Mouse (Mus musculus): ENCODE results near the gene Zfp672.

- no peak for TF ChIP-seq CTCF (IDR thresholded peaks at IDR 0.05; ENCODE audit: low read depth, low read length)
- no peak for TF ChIP-seq POLR2A (IDR thresholded peaks at IDR 0.05; ENCODE audit: extremely low read depth, insufficient read depth, low read length)
These were observed 27.9 kb upstream of the Zfp672 start for GRCm38 (mm10) chr11:58357844-58358534.

Measured in liver, adult 2 months (tissue).